Comparison of ENCODE assay signal across 19 mouse cellular contexts in the genomic region with DNA sequence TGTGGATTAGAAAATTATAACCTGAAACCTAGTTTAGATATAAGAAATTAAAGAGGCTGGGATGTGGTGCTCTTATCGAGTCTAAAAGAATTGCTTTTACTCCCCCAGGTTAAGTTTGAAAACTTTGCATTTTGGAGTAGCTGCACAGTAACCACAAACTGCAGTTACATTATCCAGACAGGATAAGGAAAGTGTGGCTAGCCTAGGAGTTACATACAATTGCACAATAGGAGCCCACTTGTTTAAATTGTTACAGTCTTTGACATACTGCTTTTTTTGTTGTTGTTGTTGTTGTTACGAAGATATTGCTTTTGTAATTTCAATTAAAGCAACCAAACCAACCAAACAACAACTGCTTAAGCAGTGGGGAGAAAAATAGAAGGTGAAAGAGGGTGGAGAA.
"Had no signal": no experiment of that assay in that cellular context is flagged by ENCODE, and none has a peak within 500 bp of the region (broad histone marks: within the 10 kb centered on the region; RNA-seq: fewer than 3 reads in every experiment).

No protein-coding gene starts in this region.

- H3K9me3 ChIP-seq: liver, embryonic 15.5 days; megakaryocyte, embryonic 14.5 days; midbrain, embryonic 13.5 days; midbrain, embryonic 15.5 days; neural tube, embryonic 13.5 days; neural tube, embryonic 15.5 days; stomach, embryonic 15.5 days had no signal

- H3K4me2 ChIP-seq: liver, embryonic 15.5 days; lung, embryonic 14.5 days; midbrain, embryonic 13.5 days; midbrain, embryonic 15.5 days; neural tube, embryonic 13.5 days; neural tube, embryonic 15.5 days; stomach, embryonic 15.5 days had no signal

- H3K27ac ChIP-seq: liver, embryonic 15.5 days; midbrain, embryonic 13.5 days; midbrain, embryonic 15.5 days; neural tube, embryonic 13.5 days; neural tube, embryonic 15.5 days; stomach, embryonic 15.5 days; stomach, postnatal 0 days had no signal

- H3K36me3 ChIP-seq: liver, embryonic 15.5 days; midbrain, embryonic 13.5 days; midbrain, embryonic 15.5 days; neural tube, embryonic 13.5 days; neural tube, embryonic 15.5 days; stomach, embryonic 15.5 days had no signal

- H3K4me3 ChIP-seq: liver, embryonic 15.5 days; megakaryocyte, embryonic 14.5 days; midbrain, embryonic 13.5 days; midbrain, embryonic 15.5 days; neural tube, embryonic 13.5 days; neural tube, embryonic 15.5 days; stomach, embryonic 15.5 days had no signal

- DNase-seq: liver, postnatal 0 days; lung, embryonic 14.5 days; lung, postnatal 10 days; retina, postnatal 1 day; right cerebral cortex, adult 18-20 months; right cerebral cortex, postnatal 25 days; right cerebral cortex, postnatal 4 days; spleen, adult 18-20 months; thymus, adult 2 months; thymus, postnatal 25 days; thymus, postnatal 4 days had no signal

- H3K4me1 ChIP-seq: liver, embryonic 15.5 days; midbrain, embryonic 13.5 days; midbrain, embryonic 15.5 days; neural tube, embryonic 13.5 days; neural tube, embryonic 15.5 days; stomach, embryonic 15.5 days had no signal

- ATAC-seq: liver, postnatal 0 days; midbrain, embryonic 13.5 days; midbrain, embryonic 15.5 days had no signal

- H3K9ac ChIP-seq: liver, embryonic 15.5 days; liver, postnatal 0 days; lung, embryonic 14.5 days; midbrain, embryonic 13.5 days; midbrain, embryonic 15.5 days; neural tube, embryonic 13.5 days; neural tube, embryonic 15.5 days; stomach, embryonic 15.5 days had no signal

- H3K27me3 ChIP-seq: liver, embryonic 15.5 days; megakaryocyte, embryonic 14.5 days; midbrain, embryonic 13.5 days; midbrain, embryonic 15.5 days; neural tube, embryonic 13.5 days; neural tube, embryonic 15.5 days; stomach, embryonic 15.5 days had no signal
